Mouse (Mus musculus) spleen, adult 2 months (tissue): ENCODE measurements around the gene Unkl.

Experiments used
- CTCF ChIP-seq: fragments of 200-500 bp; IDR thresholded peaks from 2 replicates; pipeline ENCODE4 v1.5.1; 2011; ENCODE audit warnings: mild to moderate bottlenecking, inconsistent platforms; ENCODE audit not compliant: insufficient read depth, insufficient read length, insufficient replicate concordance; ENCODE audit errors: extremely low read depth
- POLR2A ChIP-seq: fragments of 200-500 bp; IDR thresholded peaks from 2 replicates; pipeline ENCODE4 v1.6.1; 2011; ENCODE audit warnings: low read depth, low read length, inconsistent platforms

GRCm38 (mm10) chr17:25210680-25211466, 22.7 kb downstream of the Unkl start:
- no peak for TF ChIP-seq CTCF
- no peak for TF ChIP-seq POLR2A
